Mouse (Mus musculus) megakaryocyte-erythroid progenitor cell, adult 5-6 weeks (primary cell): ENCODE measurements around the gene Apba2. TPM values are rescaled to one million over a fixed set of nuclear protein-coding genes. Genes with fewer than 3 reads are reported as not detected.

Source experiments
- ATAC-seq: replicated peaks from 2 replicates; pipeline ENCODE4 v1.8.0; 2016; ENCODE audit warnings: mild to moderate bottlenecking, inconsistent platforms; ENCODE audit not compliant: severe bottlenecking, poor library complexity, low FRiP score, low TSS enrichment
- total RNA-seq, 2 experiments: library from RNA; stranded (forward) in 1 of 2; stranded (reverse) in 1 of 2; fragments of 200-1000, 215-1000 nt in 1 of 2; fragments of >200 nt in 1 of 2; fragmentation: Nextera tagmentation in 1 of 2; gene quantifications; 2 replicates each; pipeline ENCODE4 v1.2.3; 2014 to 2017

Apba2 gene
- total RNA-seq, 2 experiments from 2014 or later = not detected

- no peak for ATAC-seq
Observed at GRCm38 (mm10) chr7:64770779-64771390, 269.4 kb downstream of the Apba2 start.

GRCm38 (mm10) chr7:64773465-64773864 is 272.0 kb downstream of the Apba2 start:
- no peak for ATAC-seq

GRCm38 (mm10) chr7:64776708-64777489 is 275.4 kb downstream of the Apba2 start:
- ATAC-seq = no peak

GRCm38 (mm10) chr7:64779501-64779900 is 278.0 kb downstream of the Apba2 start:
- ATAC-seq = no peak

GRCm38 (mm10) chr7:64785040-64785439 is 283.5 kb downstream of the Apba2 start:
- ATAC-seq = no peak

- ATAC-seq = no peak
Observed at GRCm38 (mm10) chr7:64791145-64791544, 289.6 kb downstream of the Apba2 start.

- ATAC-seq = no peak
Observed at GRCm38 (mm10) chr7:64792031-64792430, 290.5 kb downstream of the Apba2 start.

GRCm38 (mm10) chr7:64795554-64795953 is 294.0 kb downstream of the Apba2 start:
- ATAC-seq = no peak

Other genes starting within 250 kb of the Apba2 start
- gene Mtmr10, start 214.1 kb upstream of the Apba2 start, total RNA-seq (2014; fragmentation: Nextera tagmentation) = 6.5 and 12.4 TPM in 2 replicates
- gene Mtmr10, start 214.1 kb upstream of the Apba2 start, total RNA-seq (2017) = 1.6 and 2.9 TPM in 2 replicates
- 6.3 and 6.9 TPM in 2 replicates for gene Fan1, start 127.6 kb upstream of the Apba2 start, total RNA-seq (2014; fragmentation: Nextera tagmentation)
- gene Fan1, start 127.6 kb upstream of the Apba2 start, total RNA-seq (2017) = 6.3 and 9.0 TPM in 2 replicates
- 62.4 and 71.1 TPM in 2 replicates for gene Mphosph10, start 109.4 kb upstream of the Apba2 start, total RNA-seq (2014; fragmentation: Nextera tagmentation)
- 180 and 206 TPM in 2 replicates for gene Mphosph10, start 109.4 kb upstream of the Apba2 start, total RNA-seq (2017)
- gene Mcee, start 109.1 kb upstream of the Apba2 start, total RNA-seq (2014; fragmentation: Nextera tagmentation) = 45.6 and 49.8 TPM in 2 replicates
- 80.3 and 112 TPM in 2 replicates for gene Mcee, start 109.1 kb upstream of the Apba2 start, total RNA-seq (2017)